Mouse (Mus musculus) thymus, adult 2 months (tissue): ENCODE data around the gene Gm6588. TPM values are rescaled to one million over a fixed set of nuclear protein-coding genes. Genes with fewer than 3 reads are reported as not detected.
"Not testable (repeated sequence)": the region's sequence is repeated elsewhere in the genome, so short reads cannot be mapped to it uniquely, and the experiment has no call there.

Source experiments
- DNase-seq: peaks from one replicate; pipeline ENCODE4 v3.0.0; 2021
- H3K27ac ChIP-seq: fragments of 200-500 bp; 2 replicates; pipeline ENCODE4 v1.5.1; 2012; ENCODE audit warnings: low read length, control low read depth; ENCODE audit not compliant: control insufficient read depth, insufficient read depth
- H3K27me3 ChIP-seq: fragments of 200-500 bp; 2 replicates; pipeline ENCODE4 v1.6.1; 2012; ENCODE audit warnings: mild to moderate bottlenecking, low read length, moderate library complexity, mixed read lengths; ENCODE audit not compliant: control insufficient read depth, insufficient read depth
- H3K36me3 ChIP-seq: fragments of 200-500 bp; 2 replicates; pipeline ENCODE4 v1.6.1; 2012; ENCODE audit warnings: mild to moderate bottlenecking, low read length, moderate library complexity; ENCODE audit not compliant: control insufficient read depth, insufficient read depth
- H3K4me1 ChIP-seq: fragments of 200-500 bp; replicated peaks from 2 replicates; pipeline ENCODE4 v1.6.1; 2012; ENCODE audit warnings: low read length; ENCODE audit not compliant: control insufficient read depth, insufficient read depth
- H3K4me3 ChIP-seq: fragments of 200-500 bp; 2 replicates; pipeline ENCODE4 v1.5.1; 2012; ENCODE audit warnings: mild to moderate bottlenecking, low read length, control low read depth, moderate library complexity; ENCODE audit not compliant: control insufficient read depth, insufficient read depth
- CTCF ChIP-seq: fragments of 200-500 bp; IDR thresholded peaks from 2 replicates; pipeline ENCODE4 v1.5.1; 2012; ENCODE audit warnings: mild to moderate bottlenecking, control low read depth, low read length, moderate library complexity, borderline replicate concordance; ENCODE audit not compliant: control insufficient read depth, poor library complexity, insufficient read depth; ENCODE audit errors: extremely low read depth
- POLR2A ChIP-seq: fragments of 200-500 bp; IDR thresholded peaks from 2 replicates; pipeline ENCODE4 v1.6.1; 2012; ENCODE audit warnings: mild to moderate bottlenecking, low read length, control low read depth, moderate library complexity; ENCODE audit not compliant: control insufficient read depth, poor library complexity, insufficient read depth; ENCODE audit errors: extremely low read depth
- WGBS: fragments of 180-500 bp; shearing (Covaris S2); methylation state at CpG from one replicate; pipeline ENCODE4 v1.1.7; 2018; 5-methylcytosine and 5-hydroxymethylcytosine counted together
- polyA plus RNA-seq: library from polyadenylated mRNA; depleted of rRNA; stranded (reverse); fragments of >200 nt; gene quantifications from 2 replicates; pipeline ENCODE4 v1.2.3, GENCODE M21; 2012; rRNA removed

Gm6588 gene
- polyA plus RNA-seq = 0.07 TPM in 1 of 2 replicates, not detected in the other

GRCm38 (mm10) chr5:112448747-112449440 lies at the start of gene Gm6588:
Gm6588 (plus strand) TSS chr5:112449426.
- Histone ChIP-seq H3K27ac (no peak within 1 kb of the TSS), H3K27me3 (no peaks in the 10 kb centered on the region), H3K4me3 (no peak within 1 kb of the TSS), H3K36me3 (no peaks in the 10 kb centered on the region), H3K4me1 (no peaks in the 10 kb centered on the region)
- DNase-seq = no peak
- TF ChIP-seq CTCF = no peak
- TF ChIP-seq POLR2A = no peak
- WGBS = 67% methylated on average over 18 of the region's 18 CpGs

DNA sequence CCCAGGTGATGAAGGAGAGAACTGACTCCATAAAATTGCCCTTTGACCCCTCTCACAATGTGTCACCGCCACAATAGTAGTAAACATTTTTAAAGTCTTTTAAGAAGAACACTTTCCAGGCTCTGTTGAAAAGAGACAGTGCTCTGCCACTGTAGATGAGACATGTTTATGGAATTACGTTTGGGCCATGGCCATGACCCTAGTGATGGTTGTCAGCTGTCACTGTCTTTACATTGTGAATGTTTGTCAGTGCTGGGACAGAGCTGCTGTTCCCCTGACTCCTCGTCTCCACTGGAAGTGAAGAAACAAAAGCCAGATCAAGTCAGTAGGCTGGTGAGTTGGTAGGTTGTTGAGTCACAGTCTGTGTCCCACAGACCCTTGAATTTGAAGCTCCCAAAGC lies 46.8 kb upstream of the Gm6588 start:
- TF ChIP-seq POLR2A (no peak), CTCF (no peak)
- H3K36me3 ChIP-seq = no peaks in the 10 kb centered on the region
- H3K27ac ChIP-seq = no peak overlapping the region
- H3K4me3 ChIP-seq = no peak overlapping the region
- H3K4me1 ChIP-seq = no peaks in the 10 kb centered on the region
- no peaks in the 10 kb centered on the region for H3K27me3 ChIP-seq
- no peak for DNase-seq
- 92% methylated on average over 3 of the region's 3 CpGs for WGBS

DNA sequence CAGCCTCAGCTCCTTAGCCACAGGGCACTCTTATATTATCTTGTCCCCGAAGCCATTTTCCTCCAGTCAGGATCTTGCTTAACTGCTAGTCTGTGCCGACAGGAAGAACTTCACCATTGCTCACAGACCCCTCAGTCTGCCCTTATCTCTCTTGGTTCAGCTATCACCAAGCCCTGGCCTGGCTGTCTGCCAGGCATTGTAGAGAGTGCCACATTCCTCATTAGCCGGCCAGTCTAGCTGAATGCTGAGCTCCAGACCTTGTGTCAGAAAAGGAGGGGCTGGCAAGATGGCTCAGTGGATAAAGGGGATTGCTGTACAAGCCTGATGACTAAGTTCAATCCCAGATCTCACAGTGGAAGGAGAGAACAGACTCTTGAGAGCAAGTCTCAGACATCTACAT lies 43.2 kb upstream of the Gm6588 start:
- H3K27me3 ChIP-seq = no peaks in the 10 kb centered on the region
- WGBS = 80% methylated on average over 3 of the region's 3 CpGs

GRCm38 (mm10) chr5:112409274-112409673 lies 40.0 kb upstream of the Gm6588 start:
- H3K27ac ChIP-seq = no peak overlapping the region
- H3K4me3 ChIP-seq = no peak overlapping the region
- H3K36me3 ChIP-seq = no peaks in the 10 kb centered on the region
- TF ChIP-seq CTCF (no peak), POLR2A (no peak)
- DNase-seq = no peak
- 74% methylated on average over 5 of the region's 5 CpGs for WGBS
- H3K4me1 ChIP-seq = no peaks in the 10 kb centered on the region
- no peaks in the 10 kb centered on the region for H3K27me3 ChIP-seq

More for the DNA sequence above, 43.2 kb upstream of the Gm6588 start:
- Histone ChIP-seq H3K4me3 (no peak overlapping the region), H3K4me1 (no peaks in the 10 kb centered on the region), H3K27ac (no peak overlapping the region), H3K36me3 (no peaks in the 10 kb centered on the region)
- TF ChIP-seq CTCF (no peak), POLR2A (no peak)
- no peak for DNase-seq

DNA sequence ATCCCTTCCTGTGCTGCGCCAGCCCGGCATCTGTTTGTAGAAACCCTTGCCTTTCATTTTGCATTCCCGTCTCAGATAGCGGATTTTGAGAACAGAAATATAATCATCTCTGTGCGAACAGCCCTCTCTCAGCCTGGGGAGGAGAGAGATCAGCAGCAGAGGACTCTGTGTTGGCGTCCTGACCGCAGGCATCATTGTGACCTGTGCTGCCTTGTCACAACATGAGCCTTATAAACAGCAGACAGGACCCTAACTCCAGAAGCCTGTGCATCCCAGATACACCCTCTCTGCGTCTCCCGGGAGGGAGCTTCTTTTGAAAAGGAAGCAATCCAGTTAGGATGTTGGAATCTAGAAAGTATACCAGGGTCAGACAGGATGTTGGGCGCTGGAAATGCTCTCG lies 38.2 kb upstream of the Gm6588 start:
- no peaks in the 10 kb centered on the region for H3K27me3 ChIP-seq
- WGBS = 59% methylated on average over 11 of the region's 11 CpGs
- no peak for TF ChIP-seq CTCF
- no peak for TF ChIP-seq POLR2A

GRCm38 (mm10) chr5:112411514-112412335 lies 37.5 kb upstream of the Gm6588 start:
- 23% methylated on average over 19 of the region's 19 CpGs for WGBS
- Histone ChIP-seq H3K36me3 (no peaks in the 10 kb centered on the region), H3K27ac (no peak overlapping the region), H3K4me1 (no peaks in the 10 kb centered on the region), H3K27me3 (no peaks in the 10 kb centered on the region), H3K4me3 (no peak overlapping the region)
- no peak for DNase-seq
- TF ChIP-seq CTCF = no peak
- TF ChIP-seq POLR2A = no peak

More for the DNA sequence above, 38.2 kb upstream of the Gm6588 start:
- no peaks in the 10 kb centered on the region for H3K4me1 ChIP-seq
- H3K27ac ChIP-seq = no peak overlapping the region
- DNase-seq = no peak
- H3K36me3 ChIP-seq = no peaks in the 10 kb centered on the region
- no peak overlapping the region for H3K4me3 ChIP-seq

DNA sequence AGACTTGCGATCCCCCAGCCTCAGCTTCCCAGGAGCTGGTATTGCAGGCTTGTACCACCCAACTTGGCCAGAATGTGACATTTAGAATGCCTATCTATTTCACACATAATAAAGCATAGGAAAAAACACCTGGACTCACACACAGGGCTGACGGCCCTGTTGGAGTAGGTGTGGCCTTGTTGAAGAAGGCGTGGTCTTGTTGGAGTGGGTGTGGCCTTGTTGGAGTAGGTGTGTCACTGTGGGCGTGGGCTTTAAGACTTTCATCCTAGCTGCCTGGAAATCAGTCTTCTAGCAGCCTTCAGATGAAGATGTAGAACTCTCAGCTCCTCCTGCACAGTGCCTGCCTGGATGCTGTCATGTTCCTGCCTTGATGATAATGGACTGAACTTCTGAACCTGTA lies 36.4 kb upstream of the Gm6588 start:
- 90% methylated on average over 4 of the region's 4 CpGs for WGBS
- not testable (repeated sequence) for H3K27me3 ChIP-seq, H3K4me3 ChIP-seq, H3K36me3 ChIP-seq, DNase-seq, H3K27ac ChIP-seq, H3K4me1 ChIP-seq
